Mouse (Mus musculus): ENCODE measurements around the gene Mxi1. TPM values are rescaled to one million over a fixed set of nuclear protein-coding genes. Genes with fewer than 3 reads are reported as not detected.

The Mxi1 gene
- total RNA-seq, 2 experiments from 2014 or later = 62.8 to 68.6 TPM

GRCm38 (mm10) chr19:53364963-53365362 is 54.6 kb downstream of the Mxi1 start:
- no peak for TF ChIP-seq CTCF (conservative IDR thresholded peaks at IDR 0.05)
- peak; percentile 43 to 67 for DNase-seq (ENCODE audit: low spot score in 2 of 2)
- Histone ChIP-seq H3K27ac (peak overlapping the region; percentile 91), H3K4me3 (peak overlapping the region; percentile 27; the same call in 1 of the 2 replicates)

GRCm38 (mm10) chr19:53366057-53366775 is 55.9 kb downstream of the Mxi1 start:
- DNase-seq (ENCODE audit: low spot score in 2 of 2) = no peak
- TF ChIP-seq CTCF (conservative IDR thresholded peaks at IDR 0.05) = no peak
- Histone ChIP-seq H3K4me3 (no peak overlapping the region), H3K27ac (peak overlapping the region; percentile 91)

GRCm38 (mm10) chr19:53366881-53367280 is 56.6 kb downstream of the Mxi1 start:
- Histone ChIP-seq H3K27ac (peak overlapping the region; percentile 91), H3K4me3 (no peak overlapping the region)
- DNase-seq (ENCODE audit: low spot score in 2 of 2) = no peak
- peak; percentile 41 for TF ChIP-seq CTCF (conservative IDR thresholded peaks at IDR 0.05)

GRCm38 (mm10) chr19:53369469-53370043 is 59.2 kb downstream of the Mxi1 start:
- peak overlapping the region; percentile 63 for H3K27ac ChIP-seq

GRCm38 (mm10) chr19:53370233-53370632 is 59.9 kb downstream of the Mxi1 start:
- TF ChIP-seq CTCF (conservative IDR thresholded peaks at IDR 0.05) = no peak
- DNase-seq (ENCODE audit: low spot score in 2 of 2) = no peak
- peak overlapping the region; percentile 56; the same call in 1 of the 2 replicates for H3K27ac ChIP-seq
- H3K4me3 ChIP-seq = no peak overlapping the region

More at GRCm38 (mm10) chr19:53369469-53370043, 59.2 kb downstream of the Mxi1 start:
- DNase-seq (ENCODE audit: low spot score in 2 of 2) = peak; percentile 77 to 87
- H3K4me3 ChIP-seq = no peak overlapping the region
- TF ChIP-seq CTCF (conservative IDR thresholded peaks at IDR 0.05) = peak; percentile 94

GRCm38 (mm10) chr19:53371666-53372065 is 61.3 kb downstream of the Mxi1 start, which contains the start of gene Gm10197:
TSS of gene Gm10197 (minus strand) at chr19:53371766.
- no peak for DNase-seq (ENCODE audit: low spot score in 2 of 2)
- no peak within 1 kb of the TSS for H3K4me3 ChIP-seq
- TF ChIP-seq CTCF (conservative IDR thresholded peaks at IDR 0.05) = no peak
- no peak within 1 kb of the TSS for H3K27ac ChIP-seq

GRCm38 (mm10) chr19:53373570-53373969 is 63.3 kb downstream of the Mxi1 start:
- H3K27ac ChIP-seq = no peak overlapping the region
- no peak for TF ChIP-seq CTCF (conservative IDR thresholded peaks at IDR 0.05)
- H3K4me3 ChIP-seq = no peak overlapping the region
- DNase-seq (ENCODE audit: low spot score in 2 of 2) = no peak

- Histone ChIP-seq H3K4me3 (no peak overlapping the region), H3K27ac (peak overlapping the region; percentile 37; the same call in 1 of the 2 replicates)
- peak; percentile 51 for TF ChIP-seq CTCF (conservative IDR thresholded peaks at IDR 0.05)
- no peak for DNase-seq (ENCODE audit: low spot score in 2 of 2)
These were observed 65.0 kb downstream of the Mxi1 start for GRCm38 (mm10) chr19:53375299-53375698.

GRCm38 (mm10) chr19:53375816-53376215 is 65.5 kb downstream of the Mxi1 start:
- DNase-seq (ENCODE audit: low spot score in 2 of 2) = no peak
- no peak overlapping the region; the same call in 1 of the 2 replicates for H3K27ac ChIP-seq
- no peak overlapping the region for H3K4me3 ChIP-seq
- no peak for TF ChIP-seq CTCF (conservative IDR thresholded peaks at IDR 0.05)

- H3K4me3 ChIP-seq = no peak overlapping the region
- H3K27ac ChIP-seq = no peak overlapping the region
- no peak for TF ChIP-seq CTCF (conservative IDR thresholded peaks at IDR 0.05)
- no peak for DNase-seq (ENCODE audit: low spot score in 2 of 2)
These were observed 67.3 kb downstream of the Mxi1 start for GRCm38 (mm10) chr19:53377652-53378051.

- TF ChIP-seq CTCF (conservative IDR thresholded peaks at IDR 0.05) = no peak
- Histone ChIP-seq H3K4me3 (no peak overlapping the region), H3K27ac (no peak overlapping the region)
- no peak for DNase-seq (ENCODE audit: low spot score in 2 of 2)
These were observed 68.1 kb downstream of the Mxi1 start for GRCm38 (mm10) chr19:53378421-53378820.

- Histone ChIP-seq H3K4me3 (no peak overlapping the region), H3K27ac (no peak overlapping the region)
- no peak for DNase-seq (ENCODE audit: low spot score in 2 of 2)
- TF ChIP-seq CTCF (conservative IDR thresholded peaks at IDR 0.05) = no peak
These were observed 73.0 kb downstream of the Mxi1 start for GRCm38 (mm10) chr19:53383336-53383735.

GRCm38 (mm10) chr19:53389417-53389816 is 79.1 kb downstream of the Mxi1 start:
- H3K4me3 ChIP-seq = peak overlapping the region; percentile 92
- no peak for DNase-seq (ENCODE audit: low spot score in 2 of 2)
- H3K27ac ChIP-seq = peak overlapping the region; percentile 91
- TF ChIP-seq CTCF (conservative IDR thresholded peaks at IDR 0.05) = no peak
